In genomic region chr7:91208973-91209372, GRCm38 (mm10) we compare ENCODE assay signal across 28 mouse cellular contexts.
DNase-seq lines count a peak whose midpoint lies in the region; ATAC-seq and TF ChIP-seq lines count a peak whose summit lies in the region.
"Had no signal": no experiment of that assay in that cellular context is flagged by ENCODE, and none has a peak within 500 bp of the region (broad histone marks: within the 10 kb centered on the region; RNA-seq: fewer than 3 reads in every experiment).

No protein-coding gene starts in this region.

- peak; percentile 7; the same call in 1 of the 2 replicates for ATAC-seq in forebrain, embryonic 14.5 days
- no peak for ATAC-seq in forebrain, embryonic 12.5 days (ENCODE audit: low FRiP score)
- peak; percentile 5 for ATAC-seq in forebrain, postnatal 0 days
- ATAC-seq: inflammation-experienced regulatory T-cells, adult 6 months; intestine, embryonic 16.5 days; Patski had no signal

- no peaks in the 10 kb centered on the region for H3K4me1 ChIP-seq in forebrain, embryonic 14.5 days (ENCODE audit: control insufficient read depth, insufficient read depth, low read length)
- peaks cover 11% of the 10 kb centered on the region for H3K4me1 ChIP-seq in forebrain, embryonic 12.5 days
- H3K4me1 ChIP-seq in cortical plate, adult 2 months (ENCODE audit: control insufficient read depth, insufficient read depth, low read length): peaks cover 4% of the 10 kb centered on the region
- H3K4me1 ChIP-seq in forebrain, postnatal 0 days (ENCODE audit: insufficient read depth): peaks cover 4% of the 10 kb centered on the region; the same call in 1 of the 2 replicates
- H3K4me1 ChIP-seq: embryonic facial prominence, embryonic 10.5 days had no signal

- no peak overlapping the region for H3K9ac ChIP-seq in forebrain, embryonic 14.5 days (ENCODE audit: low read length)
- H3K9ac ChIP-seq in forebrain, embryonic 12.5 days: no peak overlapping the region
- H3K9ac ChIP-seq in forebrain, postnatal 0 days: no peak overlapping the region
- H3K9ac ChIP-seq: embryonic facial prominence, embryonic 13.5 days; hindbrain, embryonic 14.5 days had no signal

- no peak overlapping the region; the same call in 1 of the 2 replicates for H3K27ac ChIP-seq in forebrain, embryonic 14.5 days (ENCODE audit: low read depth, low read length)
- no peak overlapping the region for H3K27ac ChIP-seq in forebrain, embryonic 12.5 days
- peak overlapping the region; percentile 87 for H3K27ac ChIP-seq in layer of hippocampus, adult 2 months
- H3K27ac ChIP-seq in cortical plate, adult 2 months (ENCODE audit: insufficient read depth, low read length): peak overlapping the region; percentile 94
- peak overlapping the region; percentile 74 for H3K27ac ChIP-seq in forebrain, postnatal 0 days (ENCODE audit: low read depth, low read length)
- H3K27ac ChIP-seq: embryonic facial prominence, embryonic 10.5 days; embryonic facial prominence, embryonic 13.5 days; gastrocnemius, adult 2 months; hindbrain, embryonic 14.5 days; hindbrain, postnatal 0 days had no signal

- no peak for TF ChIP-seq POLR2A in cortical plate, adult 2 months (IDR thresholded peaks at IDR 0.05; ENCODE audit: extremely low read depth, insufficient read depth, low read length)

- 76% methylated on average over 6 of the region's 6 CpGs for WGBS in forebrain, embryonic 14.5 days
- WGBS in forebrain, embryonic 12.5 days: 82% methylated on average over 6 of the region's 6 CpGs
- 57% methylated on average over 6 of the region's 6 CpGs for WGBS in forebrain, postnatal 0 days

- DNase-seq in forebrain, embryonic 14.5 days (ENCODE audit: low spot score): no peak
- DNase-seq in layer of hippocampus, adult 2 months (ENCODE audit: low spot score in 2 of 2): no peak
- no peak for DNase-seq in layer of hippocampus, adult 9-10 months (ENCODE audit: low spot score)
- DNase-seq in forebrain, postnatal 0 days: peak; percentile 51
- DNase-seq in right cerebral cortex, postnatal 36 days (ENCODE audit: low spot score in 2 of 2): no peak
- DNase-seq: adrenal gland, postnatal 10 days; adrenal gland, postnatal 36 days; B cell, adult 2 months; cerebellum, adult 18-20 months; cerebellum, adult 9-10 months; cerebellum, postnatal 14 days; embryo, embryonic 11 days; gastrocnemius, adult 2 months; gastrocnemius, postnatal 14 days; heart, adult 11 months had no signal

- no peak overlapping the region for H3K4me2 ChIP-seq in forebrain, embryonic 14.5 days (ENCODE audit: low read length)
- no peak overlapping the region for H3K4me2 ChIP-seq in forebrain, embryonic 12.5 days
- no peak overlapping the region for H3K4me2 ChIP-seq in forebrain, postnatal 0 days (ENCODE audit: low read depth)
- H3K4me2 ChIP-seq: embryonic facial prominence, embryonic 13.5 days; heart, embryonic 11.5 days; hindbrain, embryonic 14.5 days had no signal

- H3K36me3 ChIP-seq in forebrain, embryonic 14.5 days (ENCODE audit: control insufficient read depth, insufficient read depth, low read length): no peaks in the 10 kb centered on the region
- H3K36me3 ChIP-seq in forebrain, embryonic 12.5 days (replicated peaks): no peaks in the 10 kb centered on the region
- no peaks in the 10 kb centered on the region for H3K36me3 ChIP-seq in forebrain, postnatal 0 days (ENCODE audit: insufficient read depth)
- H3K36me3 ChIP-seq: embryonic facial prominence, embryonic 10.5 days; embryonic facial prominence, embryonic 13.5 days; G1E had no signal

- no peaks in the 10 kb centered on the region for H3K9me3 ChIP-seq in forebrain, embryonic 14.5 days (replicated peaks; ENCODE audit: control insufficient read depth, low read length)
- H3K9me3 ChIP-seq in forebrain, embryonic 12.5 days: no peaks in the 10 kb centered on the region
- no peaks in the 10 kb centered on the region for H3K9me3 ChIP-seq in forebrain, postnatal 0 days (ENCODE audit: low read length)
- H3K9me3 ChIP-seq: embryonic facial prominence, embryonic 10.5 days; embryonic facial prominence, embryonic 13.5 days; G1E had no signal

- TF ChIP-seq CTCF in layer of hippocampus, adult 2 months (conservative IDR thresholded peaks at IDR 0.05): no peak
- TF ChIP-seq CTCF in cortical plate, adult 2 months (IDR thresholded peaks at IDR 0.05; ENCODE audit: extremely low read depth, insufficient read depth, low read length): no peak
- no peak for TF ChIP-seq CTCF in forebrain, postnatal 0 days (IDR thresholded peaks at IDR 0.05; ENCODE audit: low read depth)

- no peaks in the 10 kb centered on the region for H3K27me3 ChIP-seq in forebrain, embryonic 14.5 days (replicated peaks; ENCODE audit: control insufficient read depth, insufficient read depth, low read length)
- no peaks in the 10 kb centered on the region for H3K27me3 ChIP-seq in forebrain, embryonic 12.5 days
- H3K27me3 ChIP-seq in forebrain, postnatal 0 days (ENCODE audit: insufficient read depth, low read length): no peaks in the 10 kb centered on the region
- H3K27me3 ChIP-seq: CH12.LX; embryonic facial prominence, embryonic 13.5 days; Patski had no signal

- H3K4me3 ChIP-seq in forebrain, embryonic 14.5 days (ENCODE audit: low read depth, low read length): no peak overlapping the region
- H3K4me3 ChIP-seq in forebrain, embryonic 12.5 days (replicated peaks): no peak overlapping the region
- no peak overlapping the region for H3K4me3 ChIP-seq in layer of hippocampus, adult 2 months
- no peak overlapping the region for H3K4me3 ChIP-seq in cortical plate, adult 2 months (ENCODE audit: insufficient read depth, low read length)
- H3K4me3 ChIP-seq in forebrain, postnatal 0 days (ENCODE audit: low read depth, low read length): no peak overlapping the region
- H3K4me3 ChIP-seq: embryonic facial prominence, embryonic 10.5 days; embryonic facial prominence, embryonic 13.5 days; erythroblast, embryonic 14.5 days; gastrocnemius, adult 2 months had no signal

Comparison
In these comparisons a context has a peak if more than half of its experiments do, and no peak if none do; other contexts are left out.
1. H3K27ac ChIP-seq: peak in layer of hippocampus, adult 2 months (single experiment), cortical plate, adult 2 months (single experiment) and forebrain, postnatal 0 days (single experiment); none in forebrain, embryonic 14.5 days (single experiment) and forebrain, embryonic 12.5 days (single experiment).